Mouse (Mus musculus) heart, embryonic 14.5 days (tissue): ENCODE data around the gene Dnajc27. TPM values are rescaled to one million over a fixed set of nuclear protein-coding genes. Genes with fewer than 3 reads are reported as not detected.

Experiments
- ATAC-seq: fragments of 200-750 bp; cut with Nextera tagmentation; 2 replicates; pipeline ENCODE4 v1.8.0; 2017; ENCODE audit warnings: low read depth, moderate TSS enrichment; ENCODE audit not compliant: insufficient number of reproducible peaks, insufficient read depth, low FRiP score
- H3K27ac ChIP-seq, 2 experiments: fragments of 200-500 bp in 1 of 2; fragments of 300-500 bp in 1 of 2; sonication (generic) in 1 of 2; replicated peaks in 1 of 2; 2 replicates each; pipeline ENCODE4 v1.5.1; 2012 to 2014; ENCODE audit warnings: low read depth in 2 of 2, low read length in 2 of 2, control low read depth in 1 of 2, mild to moderate bottlenecking in 1 of 2, mixed read lengths in 1 of 2; ENCODE audit not compliant: control insufficient read depth in 1 of 2, insufficient read depth in 1 of 2
- H3K27me3 ChIP-seq: fragments of 300-500 bp; sonication (generic); 2 replicates; pipeline ENCODE4 v1.6.1; 2014; ENCODE audit warnings: mild to moderate bottlenecking, low read length, control low read depth; ENCODE audit not compliant: control insufficient read depth, insufficient read depth
- H3K36me3 ChIP-seq: fragments of 300-500 bp; sonication (generic); 2 replicates; pipeline ENCODE4 v1.6.1; 2014; ENCODE audit warnings: mild to moderate bottlenecking, control low read depth, low read length, mixed read lengths; ENCODE audit not compliant: control insufficient read depth, insufficient read depth
- H3K4me1 ChIP-seq, 2 experiments: fragments of 200-500 bp in 1 of 2; fragments of 300-500 bp in 1 of 2; sonication (generic) in 1 of 2; 2 replicates each; pipeline ENCODE4 v1.6.1; 2012 to 2014; ENCODE audit warnings: low read length in 2 of 2, control low read depth in 1 of 2, mixed read lengths in 1 of 2; ENCODE audit not compliant: control insufficient read depth in 2 of 2, insufficient read depth in 2 of 2
- H3K4me2 ChIP-seq: fragments of 300-500 bp; sonication (generic); 2 replicates; pipeline ENCODE4 v1.6.1; 2014; ENCODE audit warnings: mild to moderate bottlenecking, low read length
- H3K4me3 ChIP-seq, 2 experiments: fragments of 200-500 bp in 1 of 2; fragments of 300-500 bp in 1 of 2; sonication (generic) in 1 of 2; 2 replicates each; pipeline ENCODE4 v1.5.1; 2012 to 2014; ENCODE audit warnings: low read length in 2 of 2, mild to moderate bottlenecking in 2 of 2, control low read depth in 1 of 2, low read depth in 1 of 2, moderate library complexity in 1 of 2; ENCODE audit not compliant: control insufficient read depth in 1 of 2, insufficient read depth in 1 of 2
- H3K9ac ChIP-seq: fragments of 300-500 bp; sonication (generic); 2 replicates; pipeline ENCODE4 v1.6.1; 2014; ENCODE audit warnings: mild to moderate bottlenecking, low read length
- H3K9me3 ChIP-seq: fragments of 300-500 bp; sonication (generic); 2 replicates; pipeline ENCODE4 v1.6.1; 2016; ENCODE audit warnings: low read length, control low read depth; ENCODE audit not compliant: control insufficient read depth
- WGBS: fragments of 180-500 bp; shearing (Covaris S2); extraction: QIAGEN DNeasy Blood & Tissue Kit; methylation state at CpG from one replicate; pipeline ENCODE4 v1.1.7; 2014; 5-methylcytosine and 5-hydroxymethylcytosine counted together
- polyA plus RNA-seq: library from polyadenylated mRNA; unstranded; fragments of >200 nt; fragmentation: Nextera tagmentation; extraction: Ambion mirVana; gene quantifications from 2 replicates; pipeline ENCODE4 v1.2.1, GENCODE M21; 2014

Gene Dnajc27
- polyA plus RNA-seq: 7.8 and 8.7 TPM in 2 replicates

DNA sequence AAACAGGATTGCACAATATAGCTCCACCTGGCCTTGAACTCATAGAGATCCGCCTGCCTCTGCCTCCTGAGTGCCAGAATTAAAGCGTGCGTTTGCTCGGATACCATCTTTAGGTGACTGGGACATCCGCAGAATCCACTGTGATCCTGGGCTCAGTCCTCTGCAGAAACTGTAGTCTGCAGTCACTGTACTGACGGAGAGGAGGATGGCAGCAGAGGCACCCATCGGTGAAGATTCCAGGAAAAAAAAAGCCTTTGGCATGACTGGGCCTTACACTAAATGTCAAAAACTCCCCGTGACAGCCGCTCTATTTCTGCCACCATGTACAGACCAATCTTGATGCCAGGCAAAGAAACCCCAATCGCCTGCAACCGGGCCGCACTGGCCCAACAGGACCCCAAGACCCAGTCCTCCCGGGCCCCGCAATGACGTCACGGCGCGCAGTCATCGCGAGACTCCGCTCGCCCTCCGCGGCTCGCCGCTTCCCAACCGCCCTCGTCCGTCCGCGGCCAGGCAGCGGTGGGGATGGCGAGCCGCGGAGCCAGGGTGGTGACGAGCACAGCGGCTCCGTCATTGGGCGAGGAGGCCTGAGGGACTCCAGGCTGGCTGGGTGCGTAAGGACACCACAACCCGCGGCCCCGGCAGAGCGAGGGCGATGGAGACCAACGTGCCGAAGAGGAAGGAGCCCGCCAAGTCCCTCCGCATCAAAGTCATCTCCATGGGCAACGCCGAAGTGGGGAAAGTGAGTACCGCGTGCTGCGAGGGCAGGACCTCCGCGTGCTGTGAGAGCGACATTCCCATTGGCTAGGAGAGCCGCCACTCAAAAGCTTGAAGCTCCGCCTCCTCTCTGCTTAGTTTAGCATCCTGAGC lies at the start of gene Dnajc27:
TSS of gene Dnajc27 (plus strand) at position 452 of the 870 bp plus-strand sequence.
- no peaks in the 10 kb centered on the region for H3K9me3 ChIP-seq
- peaks cover 20% of the 10 kb centered on the region for H3K36me3 ChIP-seq
- H3K27me3 ChIP-seq: no peaks in the 10 kb centered on the region
- 4% methylated on average over 59 of the region's 59 CpGs for WGBS
- H3K4me2 ChIP-seq: peak within 1 kb of the TSS; percentile 78
- peak within 1 kb of the TSS; percentile 92 to 95 for H3K27ac ChIP-seq
- H3K9ac ChIP-seq: peak within 1 kb of the TSS; percentile 80
- H3K4me1 ChIP-seq: peaks cover 3 to 8% of the 10 kb centered on the region in 2 experiments; a peak in 3 of 4 replicates
- H3K4me3 ChIP-seq: peak within 1 kb of the TSS; percentile 63 to 67
- peak; percentile 92 for ATAC-seq

DNA sequence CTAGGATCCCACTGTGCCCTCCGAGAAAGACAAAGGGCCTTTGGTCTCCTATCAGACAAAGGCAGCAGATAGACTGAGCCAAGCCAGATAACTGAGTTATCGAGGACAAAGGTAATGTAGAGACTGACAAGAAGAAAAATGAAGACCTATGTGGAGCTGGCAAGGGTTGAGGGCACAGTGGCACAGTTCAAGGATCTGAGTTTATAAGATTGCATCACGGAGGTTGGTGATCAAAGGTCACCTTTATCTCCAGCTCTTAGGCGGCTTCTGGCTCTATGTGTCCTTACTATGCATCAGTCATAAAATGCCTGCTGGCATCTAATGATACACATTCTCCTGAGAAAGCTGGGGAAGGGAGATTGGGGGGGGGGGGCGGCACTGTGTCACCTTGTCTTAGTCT lies 46.2 kb upstream of the Dnajc27 start:
- H3K27me3 ChIP-seq: no peaks in the 10 kb centered on the region; the same call in 1 of the 2 replicates
- H3K36me3 ChIP-seq: no peaks in the 10 kb centered on the region
- 72% methylated on average over 5 of the region's 5 CpGs for WGBS
- no peaks in the 10 kb centered on the region for H3K9me3 ChIP-seq
- H3K4me2 ChIP-seq: no peak overlapping the region
- peaks cover 9 to 34% of the 10 kb centered on the region in 2 experiments for H3K4me1 ChIP-seq
- no peak overlapping the region for H3K4me3 ChIP-seq
- ATAC-seq: no peak
- no peak overlapping the region for H3K9ac ChIP-seq
- no peak overlapping the region for H3K27ac ChIP-seq

DNA sequence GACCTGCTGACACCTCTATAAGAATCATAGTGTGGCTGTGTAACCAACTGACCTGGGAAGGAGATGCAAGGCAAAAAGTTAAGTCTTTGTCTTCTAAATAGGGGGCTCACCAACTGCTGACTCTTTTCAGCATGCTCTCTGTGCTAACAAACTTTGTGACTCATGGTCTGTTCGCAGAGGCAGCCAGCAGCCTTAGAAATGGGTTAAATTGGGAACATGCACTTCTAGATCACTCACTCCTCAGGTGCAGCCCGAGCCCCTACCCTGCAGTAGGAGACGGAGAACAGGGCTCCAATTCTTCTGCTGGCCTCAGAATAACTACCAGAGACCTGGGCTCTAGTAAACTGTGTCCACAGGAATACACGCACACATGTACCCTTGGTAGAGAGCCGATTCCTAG lies 44.9 kb upstream of the Dnajc27 start:
- no peak for ATAC-seq
- WGBS: 23% methylated on average over 5 of the region's 5 CpGs
- H3K36me3 ChIP-seq: no peaks in the 10 kb centered on the region
- peak overlapping the region; percentile 82 for H3K9ac ChIP-seq
- peak overlapping the region; percentile 67 to 68 for H3K4me3 ChIP-seq
- H3K4me2 ChIP-seq: peak overlapping the region; percentile 73
- H3K9me3 ChIP-seq: no peaks in the 10 kb centered on the region
- peaks cover 17 to 44% of the 10 kb centered on the region in 2 experiments for H3K4me1 ChIP-seq
- H3K27me3 ChIP-seq: no peaks in the 10 kb centered on the region; the same call in 1 of the 2 replicates
- no peak overlapping the region for H3K27ac ChIP-seq

DNA sequence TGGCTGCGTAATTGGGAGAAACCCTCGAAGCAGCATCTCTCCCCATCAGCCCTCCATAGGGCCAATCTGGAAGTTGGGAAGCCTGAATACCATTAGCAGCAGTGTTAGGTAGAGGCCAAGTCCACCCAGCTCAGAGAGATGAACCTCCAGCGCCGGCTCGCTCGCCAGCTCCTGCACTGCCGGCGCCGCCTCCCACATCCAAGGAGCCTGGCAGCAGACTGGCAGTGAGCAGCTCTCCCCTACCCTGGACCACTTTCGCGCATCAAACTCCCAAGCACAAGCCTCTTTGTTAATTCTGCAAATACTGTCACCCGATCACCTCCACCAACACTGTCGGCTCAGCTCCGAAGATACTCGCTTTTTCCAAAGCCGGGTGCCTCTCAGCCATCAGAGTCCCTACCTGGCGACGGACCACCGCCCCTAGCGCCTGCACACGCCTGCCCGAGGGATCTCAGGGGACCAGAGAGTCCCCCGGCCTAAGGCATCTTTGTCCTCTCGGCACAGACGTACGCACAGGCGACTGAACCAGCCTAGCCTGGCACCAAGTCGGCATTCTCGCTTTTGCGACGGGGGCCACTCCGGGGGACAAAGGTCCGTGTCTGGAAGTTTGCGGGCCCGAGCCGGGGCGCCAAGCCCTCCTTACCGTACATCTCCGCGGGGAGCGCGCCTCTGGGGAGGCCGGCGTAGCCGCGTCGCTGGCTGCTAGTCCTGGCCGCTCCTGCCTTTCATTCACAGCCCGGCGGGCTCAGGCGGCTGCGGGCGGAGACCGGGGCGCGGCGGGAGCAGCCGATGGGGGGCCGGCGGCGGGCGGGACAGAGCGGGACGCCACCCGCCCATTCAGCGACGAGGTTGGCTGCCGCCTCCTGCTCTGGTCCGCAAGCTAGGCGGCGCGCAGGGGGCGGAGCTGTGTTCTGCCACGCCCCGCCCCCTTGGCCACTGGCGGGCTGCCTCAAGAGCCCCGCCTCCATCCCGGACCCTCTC lies 44.0 kb upstream of the Dnajc27 start, which contains the start of gene Efr3b:
TSS of gene Efr3b (minus strand) at position 855 of the 981 bp plus-strand sequence.
- Histone ChIP-seq H3K9ac (peak within 1 kb of the TSS; percentile 82), H3K9me3 (no peaks in the 10 kb centered on the region), H3K27ac (peak within 1 kb of the TSS; percentile 8 to 59; a peak in 2 of 4 replicates), H3K4me2 (peak within 1 kb of the TSS; percentile 73), H3K27me3 (no peaks in the 10 kb centered on the region; the same call in 1 of the 2 replicates), H3K4me1 (peaks cover 20 to 41% of the 10 kb centered on the region in 2 experiments), H3K36me3 (no peaks in the 10 kb centered on the region), H3K4me3 (peak within 1 kb of the TSS; percentile 67 to 68)
- ATAC-seq: peak; percentile 88
- WGBS: 1% methylated on average over 65 of the region's 78 CpGs

DNA sequence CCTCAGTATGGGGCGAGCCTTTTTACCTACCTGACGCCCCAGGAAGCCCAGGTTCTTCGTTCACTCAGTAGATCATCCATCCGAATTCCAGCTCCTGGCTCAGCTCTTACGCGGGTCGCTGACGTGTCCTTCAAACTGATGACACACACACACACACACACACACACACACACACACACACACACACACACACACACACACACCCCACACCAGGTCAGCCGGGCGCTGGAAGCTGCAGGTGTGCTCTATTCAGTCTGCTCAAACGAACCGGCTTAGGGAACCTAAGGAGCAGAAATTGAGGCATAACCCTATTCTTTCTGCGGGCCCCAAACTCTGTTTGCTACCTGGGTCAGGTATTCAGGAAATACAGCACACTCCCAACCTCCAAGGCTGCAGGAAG lies 43.3 kb upstream of the Dnajc27 start:
- Histone ChIP-seq H3K4me3 (peak overlapping the region; percentile 67 to 68), H3K27ac (no peak overlapping the region), H3K36me3 (no peaks in the 10 kb centered on the region), H3K9ac (peak overlapping the region; percentile 82), H3K9me3 (no peaks in the 10 kb centered on the region), H3K27me3 (no peaks in the 10 kb centered on the region; the same call in 1 of the 2 replicates), H3K4me2 (peak overlapping the region; percentile 73), H3K4me1 (peaks cover 20 to 38% of the 10 kb centered on the region in 2 experiments)
- no peak for ATAC-seq
- 3% methylated on average over 13 of the region's 13 CpGs for WGBS

DNA sequence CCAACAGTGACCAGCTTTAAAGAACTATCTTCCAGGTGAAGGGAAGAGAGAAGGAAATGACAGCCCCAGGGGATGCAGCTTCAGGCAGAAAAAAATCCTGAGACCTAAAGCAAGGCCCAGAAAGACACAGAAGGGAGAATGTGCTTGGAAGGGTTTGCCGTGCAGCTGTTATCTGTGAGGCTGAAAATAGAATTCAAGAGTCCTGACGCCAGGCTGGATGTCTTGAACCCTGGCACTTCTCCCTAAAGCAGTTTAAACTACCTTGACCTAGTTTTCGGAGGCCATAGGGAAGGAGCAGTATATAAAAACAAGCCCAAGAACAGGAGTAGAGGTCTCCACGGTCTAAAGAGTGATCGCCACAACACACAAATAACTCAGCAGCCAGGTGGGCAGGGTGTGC lies 40.0 kb upstream of the Dnajc27 start:
- peaks cover 21 to 33% of the 10 kb centered on the region in 2 experiments for H3K4me1 ChIP-seq
- peak overlapping the region; percentile 32; the same call in 1 of the 2 replicates for H3K4me2 ChIP-seq

DNA sequence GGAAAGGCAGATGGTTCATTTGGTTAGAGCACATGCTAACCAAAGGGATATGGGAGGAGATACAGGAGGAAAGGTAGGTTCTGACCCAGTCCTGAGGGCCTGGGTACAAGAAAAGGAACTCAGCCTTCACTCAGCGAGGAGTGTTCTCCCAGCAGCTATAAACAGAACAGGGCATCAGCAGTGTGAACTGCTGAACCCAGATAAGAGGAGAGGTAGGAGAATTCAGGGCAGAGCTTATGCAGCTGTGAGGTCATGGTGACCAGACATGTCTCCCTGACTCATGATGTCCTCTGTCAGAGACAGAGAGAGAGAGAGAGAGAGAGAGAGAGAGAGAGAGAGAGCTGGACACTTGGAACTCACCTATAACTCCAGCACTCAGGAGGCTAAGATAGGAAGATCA lies 36.4 kb upstream of the Dnajc27 start:
- ATAC-seq: peak; percentile 59
- Histone ChIP-seq H3K4me3 (no peak overlapping the region), H3K4me2 (peak overlapping the region; percentile 31; the same call in 1 of the 2 replicates), H3K27me3 (no peaks in the 10 kb centered on the region), H3K27ac (peak overlapping the region; percentile 61 to 71), H3K36me3 (no peaks in the 10 kb centered on the region), H3K4me1 (peaks cover 27 to 30% of the 10 kb centered on the region in 2 experiments), H3K9me3 (no peaks in the 10 kb centered on the region), H3K9ac (no peak overlapping the region)
- 9% methylated on average over 1 of the region's 1 CpGs for WGBS

More for the DNA sequence above, 40.0 kb upstream of the Dnajc27 start:
- no peak overlapping the region for H3K4me3 ChIP-seq
- no peak for ATAC-seq
- WGBS: 24% methylated on average over 5 of the region's 5 CpGs
- H3K36me3 ChIP-seq: no peaks in the 10 kb centered on the region
- peak overlapping the region; percentile 54 to 72 for H3K27ac ChIP-seq
- peak overlapping the region; percentile 28; the same call in 1 of the 2 replicates for H3K9ac ChIP-seq
- no peaks in the 10 kb centered on the region for H3K9me3 ChIP-seq
- no peaks in the 10 kb centered on the region; the same call in 1 of the 2 replicates for H3K27me3 ChIP-seq
